Mouse (Mus musculus) granulocyte monocyte progenitor cell, adult 5-6 weeks (primary cell): Measurements from ENCODE around the gene Adgrd1. TPM values are rescaled to one million over a fixed set of nuclear protein-coding genes. Genes with fewer than 3 reads are reported as not detected.

Experiments
- ATAC-seq: replicated peaks from 2 replicates; pipeline ENCODE4 v1.8.0; 2016; ENCODE audit warnings: mild to moderate bottlenecking, moderate TSS enrichment, inconsistent platforms; ENCODE audit not compliant: poor library complexity, severe bottlenecking
- total RNA-seq, 2 experiments: library from RNA; stranded (forward) in 1 of 2; stranded (reverse) in 1 of 2; fragments of 200-712, 200-1000 nt in 1 of 2; fragments of >200 nt in 1 of 2; fragmentation: Nextera tagmentation in 1 of 2; gene quantifications; 2 replicates each; pipeline ENCODE4 v1.2.3; 2014 to 2017

Gene Adgrd1
- 1.1 TPM in 1 of 2 replicates, not detected in the other for total RNA-seq (2014; fragmentation: Nextera tagmentation)
- total RNA-seq (2017): 0.34 and 0.62 TPM in 2 replicates

GRCm38 (mm10) chr5:129096511-129096910 lies at the start of gene Adgrd1:
TSS of gene Adgrd1 (plus strand) at chr5:129096750.
- ATAC-seq: no peak

- no peak for ATAC-seq
These were observed 47.2 kb upstream of the Adgrd1 start for GRCm38 (mm10) chr5:129049372-129049771.

- ATAC-seq: no peak
These were observed 44.6 kb upstream of the Adgrd1 start for GRCm38 (mm10) chr5:129051910-129052309.

GRCm38 (mm10) chr5:129052636-129053355 lies 43.8 kb upstream of the Adgrd1 start:
- ATAC-seq: no peak

GRCm38 (mm10) chr5:129054675-129055284 lies 41.8 kb upstream of the Adgrd1 start:
- ATAC-seq: no peak

- peak; percentile 44 for ATAC-seq
These were observed 37.4 kb upstream of the Adgrd1 start for GRCm38 (mm10) chr5:129059116-129059515.

GRCm38 (mm10) chr5:129061579-129061978 lies 35.0 kb upstream of the Adgrd1 start:
- peak; percentile 64 for ATAC-seq

- peak; percentile 80 for ATAC-seq
These were observed 33.3 kb upstream of the Adgrd1 start for GRCm38 (mm10) chr5:129063037-129063791.

GRCm38 (mm10) chr5:129063792-129064087 lies 32.8 kb upstream of the Adgrd1 start:
- no peak for ATAC-seq

GRCm38 (mm10) chr5:129064186-129064585 lies 32.4 kb upstream of the Adgrd1 start:
- ATAC-seq: no peak

- ATAC-seq: no peak
These were observed 31.2 kb upstream of the Adgrd1 start for GRCm38 (mm10) chr5:129065301-129065700.

GRCm38 (mm10) chr5:129065946-129066345 lies 30.6 kb upstream of the Adgrd1 start:
- peak; percentile 35; the same call in 1 of the 2 replicates for ATAC-seq

- ATAC-seq: no peak
These were observed 29.9 kb upstream of the Adgrd1 start for GRCm38 (mm10) chr5:129066541-129067230.

- ATAC-seq: no peak
These were observed 29.2 kb upstream of the Adgrd1 start for GRCm38 (mm10) chr5:129067231-129067834.

- ATAC-seq: no peak
These were observed 24.7 kb upstream of the Adgrd1 start for GRCm38 (mm10) chr5:129071761-129072280.

GRCm38 (mm10) chr5:129073404-129073803 lies 23.1 kb upstream of the Adgrd1 start:
- no peak for ATAC-seq

GRCm38 (mm10) chr5:129076098-129076497 lies 20.5 kb upstream of the Adgrd1 start:
- no peak for ATAC-seq

GRCm38 (mm10) chr5:129077240-129077639 lies 19.3 kb upstream of the Adgrd1 start:
- peak; percentile 95 for ATAC-seq

- no peak for ATAC-seq
These were observed 15.0 kb upstream of the Adgrd1 start for GRCm38 (mm10) chr5:129081521-129081920.

- no peak for ATAC-seq
These were observed 11.4 kb upstream of the Adgrd1 start for GRCm38 (mm10) chr5:129085153-129085552.
